Mouse (Mus musculus): Measurements from ENCODE around the gene Jak1.

Gene Jak1

GRCm38 (mm10) chr4:101185216-101185615 is 79.9 kb downstream of the Jak1 start:
- DNase-seq: no peak

- no peak for DNase-seq
Observed at GRCm38 (mm10) chr4:101182603-101183011, 82.5 kb downstream of the Jak1 start.

- DNase-seq: no peak
Observed at GRCm38 (mm10) chr4:101180681-101181080, 84.4 kb downstream of the Jak1 start.

GRCm38 (mm10) chr4:101179836-101180235 is 85.2 kb downstream of the Jak1 start:
- no peak for DNase-seq

- DNase-seq: no peak
Observed at GRCm38 (mm10) chr4:101179076-101179475, 86.0 kb downstream of the Jak1 start.

GRCm38 (mm10) chr4:101177796-101178195 is 87.3 kb downstream of the Jak1 start:
- DNase-seq: no peak

GRCm38 (mm10) chr4:101176123-101176522 is 89.0 kb downstream of the Jak1 start:
- no peak for DNase-seq

GRCm38 (mm10) chr4:101174916-101175625 is 90.0 kb downstream of the Jak1 start:
- DNase-seq: no peak

GRCm38 (mm10) chr4:101172738-101173137 is 92.3 kb downstream of the Jak1 start:
- no peak for DNase-seq

- peak; percentile 50 for DNase-seq
Observed at GRCm38 (mm10) chr4:101168189-101168778, 96.8 kb downstream of the Jak1 start.

- DNase-seq: no peak
Observed at GRCm38 (mm10) chr4:101167777-101168176, 97.3 kb downstream of the Jak1 start.

- no peak for DNase-seq
Observed at GRCm38 (mm10) chr4:101165776-101166175, 99.3 kb downstream of the Jak1 start.

- DNase-seq: no peak
Observed at GRCm38 (mm10) chr4:101164673-101165072, 100.4 kb downstream of the Jak1 start.

GRCm38 (mm10) chr4:101164189-101164588 is 100.9 kb downstream of the Jak1 start:
- DNase-seq: no peak

- no peak for DNase-seq
Observed at GRCm38 (mm10) chr4:101160821-101161220, 104.3 kb downstream of the Jak1 start.

- no peak for DNase-seq
Observed at GRCm38 (mm10) chr4:101159191-101159764, 105.8 kb downstream of the Jak1 start.

GRCm38 (mm10) chr4:101158282-101158681 is 106.8 kb downstream of the Jak1 start:
- peak; percentile 22 for DNase-seq

GRCm38 (mm10) chr4:101157476-101157875 is 107.6 kb downstream of the Jak1 start:
- no peak for DNase-seq

GRCm38 (mm10) chr4:101155541-101155940 is 109.5 kb downstream of the Jak1 start:
- no peak for DNase-seq

- no peak for DNase-seq
Observed at GRCm38 (mm10) chr4:101146891-101147655, 118.0 kb downstream of the Jak1 start.

- DNase-seq: peak; percentile 85
Observed at GRCm38 (mm10) chr4:101146047-101146745, 118.9 kb downstream of the Jak1 start.

- DNase-seq: no peak
Observed at GRCm38 (mm10) chr4:101144790-101145189, 120.3 kb downstream of the Jak1 start.

GRCm38 (mm10) chr4:101144361-101144760 is 120.7 kb downstream of the Jak1 start:
- DNase-seq: no peak
